Mouse (Mus musculus): Measurements from ENCODE around the gene Pou3f3.

Gene Pou3f3

GRCm38 (mm10) chr1:42694290-42694664 is 1.3 kb upstream of the Pou3f3 start:
- DNase-seq (ENCODE audit: low read depth, low spot score): peak; percentile 31

GRCm38 (mm10) chr1:42694665-42695577 is 647 bp upstream of the Pou3f3 start:
- DNase-seq (ENCODE audit: low read depth, low spot score): peak; percentile 58

GRCm38 (mm10) chr1:42696371-42697031 is 933 bp downstream of the Pou3f3 start:
- DNase-seq (ENCODE audit: low read depth, low spot score): peak; percentile 40

GRCm38 (mm10) chr1:42697321-42697755 is 1.8 kb downstream of the Pou3f3 start:
- DNase-seq (ENCODE audit: low read depth, low spot score): no peak

- peak; percentile 60 for DNase-seq (ENCODE audit: low read depth, low spot score)
Observed at GRCm38 (mm10) chr1:42697756-42698583, 2.4 kb downstream of the Pou3f3 start.

- peak; percentile 13 for DNase-seq (ENCODE audit: low read depth, low spot score)
Observed at GRCm38 (mm10) chr1:42698584-42699333, 3.2 kb downstream of the Pou3f3 start.

GRCm38 (mm10) chr1:42699471-42699871 is 3.9 kb downstream of the Pou3f3 start:
- peak; percentile 13 for DNase-seq (ENCODE audit: low read depth, low spot score)

GRCm38 (mm10) chr1:42700171-42700570 is 4.6 kb downstream of the Pou3f3 start:
- no peak for DNase-seq (ENCODE audit: low read depth, low spot score)

GRCm38 (mm10) chr1:42700815-42701214 is 5.2 kb downstream of the Pou3f3 start:
- DNase-seq (ENCODE audit: low read depth, low spot score): no peak

GRCm38 (mm10) chr1:42701833-42702611 is 6.5 kb downstream of the Pou3f3 start:
- no peak for DNase-seq (ENCODE audit: low read depth, low spot score)

- no peak for DNase-seq (ENCODE audit: low read depth, low spot score)
Observed at GRCm38 (mm10) chr1:42702984-42703383, 7.4 kb downstream of the Pou3f3 start.

- DNase-seq (ENCODE audit: low read depth, low spot score): peak; percentile 25
Observed at GRCm38 (mm10) chr1:42703424-42703823, 7.9 kb downstream of the Pou3f3 start.

- peak; percentile 17 for DNase-seq (ENCODE audit: low read depth, low spot score)
Observed at GRCm38 (mm10) chr1:42703851-42704613, 8.5 kb downstream of the Pou3f3 start.

GRCm38 (mm10) chr1:42704981-42705810 is 9.6 kb downstream of the Pou3f3 start:
- peak; percentile 6 for DNase-seq (ENCODE audit: low read depth, low spot score)

- DNase-seq (ENCODE audit: low read depth, low spot score): no peak
Observed at GRCm38 (mm10) chr1:42705811-42706160, 10.2 kb downstream of the Pou3f3 start.

GRCm38 (mm10) chr1:42707196-42707595 is 11.6 kb downstream of the Pou3f3 start:
- no peak for DNase-seq (ENCODE audit: low read depth, low spot score)

GRCm38 (mm10) chr1:42707611-42708130 is 12.1 kb downstream of the Pou3f3 start:
- no peak for DNase-seq (ENCODE audit: low read depth, low spot score)

- DNase-seq (ENCODE audit: low read depth, low spot score): no peak
Observed at GRCm38 (mm10) chr1:42709024-42709423, 13.5 kb downstream of the Pou3f3 start.
